Mouse (Mus musculus): ENCODE measurements around the gene Cnksr3.

DNA sequence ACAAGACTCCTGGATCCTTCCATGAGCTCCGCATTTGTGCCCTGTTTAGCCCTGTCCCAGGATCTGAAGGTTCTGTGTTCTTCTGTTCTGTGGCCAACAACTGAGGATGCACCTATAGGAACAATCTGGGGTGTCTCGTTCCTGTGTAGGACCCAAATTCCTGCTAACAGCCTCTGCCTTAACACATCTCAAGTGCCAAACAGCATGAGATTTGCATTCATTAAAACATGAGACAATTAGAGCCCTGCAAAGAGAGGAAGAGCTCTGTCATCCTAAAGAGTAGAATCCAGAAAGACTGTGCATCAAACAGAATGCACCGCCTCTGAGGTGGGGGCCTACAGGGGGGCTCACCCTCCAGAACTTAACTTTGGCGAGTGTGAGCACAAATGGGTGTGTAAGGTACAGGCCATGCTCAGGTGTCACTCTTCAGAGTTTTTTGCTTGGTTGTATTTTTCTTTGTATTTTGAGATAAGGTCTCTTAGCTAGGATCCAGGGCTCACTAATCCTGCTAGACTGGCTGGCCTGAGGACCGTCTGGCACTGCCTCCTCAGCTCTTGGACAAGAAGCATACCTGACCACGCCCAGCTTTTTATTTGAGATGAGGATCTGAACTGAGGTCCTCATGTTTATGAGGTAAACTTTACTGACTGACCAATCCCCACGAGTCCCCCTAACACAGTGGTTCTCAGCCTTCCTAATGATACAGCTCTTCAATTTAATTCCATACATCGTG lies 15.2 kb downstream of the Cnksr3 start:
- TF ChIP-seq MYOD1 (IDR thresholded peaks at IDR 0.05; ENCODE audit: control insufficient read depth in 1 of 3, insufficient read length in 2 of 3, low read depth in 2 of 3) (no peak), E2F4 (IDR thresholded peaks at IDR 0.05; ENCODE audit: insufficient read depth) (no peak), POLR2A (IDR thresholded peaks at IDR 0.05; ENCODE audit: insufficient read length, low read depth) (no peak), MYOG (IDR thresholded peaks at IDR 0.05; ENCODE audit: control insufficient read depth in 1 of 3, insufficient read depth in 1 of 3, insufficient read length in 2 of 3, low read depth in 2 of 3) (no peak), SRF (IDR thresholded peaks at IDR 0.05; ENCODE audit: control insufficient read depth, insufficient read length, low read depth) (no peak), USF1 (IDR thresholded peaks at IDR 0.05; ENCODE audit: low read depth) (no peak), POLR2AphosphoS2 (IDR thresholded peaks at IDR 0.05; ENCODE audit: insufficient read length, low read depth) (no peak), MAX (IDR thresholded peaks at IDR 0.05; ENCODE audit: low read depth) (no peak), CEBPB (IDR thresholded peaks at IDR 0.05; ENCODE audit: insufficient read depth, poor library complexity, severe bottlenecking) (no peak), TCF12 (IDR thresholded peaks at IDR 0.05; ENCODE audit: insufficient read depth, poor library complexity, severe bottlenecking) (no peak), REST (IDR thresholded peaks at IDR 0.05; ENCODE audit: insufficient read depth, insufficient read length) (no peak), TCF3 (IDR thresholded peaks at IDR 0.05; ENCODE audit: insufficient read length, low read depth) (no peak)

All from myocyte (in vitro differentiated cells).